Mouse (Mus musculus) heart, embryonic 11.5 days (tissue): Measurements from ENCODE around the gene Nde1. TPM values are rescaled to one million over a fixed set of nuclear protein-coding genes. Genes with fewer than 3 reads are reported as not detected.

ENCODE experiments used
- ATAC-seq: fragments of 200-750 bp; cut with Nextera tagmentation; replicated peaks from 2 replicates; pipeline ENCODE4 v1.8.0; 2017; ENCODE audit warnings: moderate library complexity; ENCODE audit not compliant: insufficient number of reproducible peaks, low FRiP score, low TSS enrichment
- H3K27ac ChIP-seq: fragments of 300-500 bp; sonication (generic); 2 replicates; pipeline ENCODE4 v1.5.1; 2014; ENCODE audit warnings: mild to moderate bottlenecking, low read depth, low read length
- H3K27me3 ChIP-seq: fragments of 300-500 bp; sonication (generic); 2 replicates; pipeline ENCODE4 v1.6.1; 2014; ENCODE audit warnings: mild to moderate bottlenecking, low read length, mixed read lengths; ENCODE audit not compliant: control insufficient read depth, insufficient read depth
- H3K36me3 ChIP-seq: fragments of 300-500 bp; sonication (generic); 2 replicates; pipeline ENCODE4 v1.6.1; 2014; ENCODE audit warnings: mild to moderate bottlenecking, low read length, moderate library complexity, mixed read lengths; ENCODE audit not compliant: control insufficient read depth, insufficient read depth
- H3K4me1 ChIP-seq: fragments of 300-500 bp; sonication (generic); 2 replicates; pipeline ENCODE4 v1.6.1; 2014; ENCODE audit warnings: low read length; ENCODE audit not compliant: control insufficient read depth, insufficient read depth
- H3K4me2 ChIP-seq: fragments of 300-500 bp; sonication (generic); 2 replicates; pipeline ENCODE4 v1.6.1; 2014; ENCODE audit warnings: mild to moderate bottlenecking, moderate library complexity
- H3K4me3 ChIP-seq: fragments of 300-500 bp; sonication (generic); 2 replicates; pipeline ENCODE4 v1.5.1; 2014; ENCODE audit warnings: low read depth, low read length
- H3K9ac ChIP-seq: fragments of 300-500 bp; sonication (generic); 2 replicates; pipeline ENCODE4 v1.6.1; 2014; ENCODE audit warnings: mild to moderate bottlenecking, low read depth, low read length, moderate library complexity
- H3K9me3 ChIP-seq: fragments of 300-500 bp; sonication (generic); replicated peaks from 2 replicates; pipeline ENCODE4 v1.6.1; 2016; ENCODE audit warnings: low read length; ENCODE audit not compliant: control insufficient read depth
- WGBS: fragments of 180-500 bp; shearing (Covaris S2); extraction: QIAGEN DNeasy Blood & Tissue Kit; methylation state at CpG from one replicate; pipeline ENCODE4 v1.1.7; 2014; ENCODE audit not compliant: insufficient replicate concordance; 5-methylcytosine and 5-hydroxymethylcytosine counted together
- microRNA counts: library from miRNA; unstranded; fragments of <30 nt; microRNA quantifications from one replicate; lab custom pipeline; 2015
- microRNA-seq: library from miRNA; unstranded; fragments of <30 nt; microRNA quantifications from one replicate; pipeline ENCODE4, GENCODE M21; 2016; ENCODE audit warnings: borderline number of aligned reads
- polyA plus RNA-seq: library from polyadenylated mRNA; unstranded; fragments of >200 nt; fragmentation: Nextera tagmentation; extraction: Ambion mirVana; gene quantifications from 2 replicates; pipeline ENCODE4 v1.2.1, GENCODE M21; 2014

The Nde1 gene
- polyA plus RNA-seq, 1 experiment from 2014 or later: 87.2 TPM

- Histone ChIP-seq H3K9ac (no peak overlapping the region), H3K9me3 (no peaks in the 10 kb centered on the region), H3K27me3 (peaks cover 49% of the 10 kb centered on the region), H3K27ac (no peak overlapping the region), H3K4me2 (no peak overlapping the region), H3K4me1 (no peaks in the 10 kb centered on the region), H3K36me3 (no peaks in the 10 kb centered on the region), H3K4me3 (no peak overlapping the region)
- WGBS: 20% methylated on average over 6 of the region's 6 CpGs
- ATAC-seq: no peak
These were observed 74.1 kb downstream of the Nde1 start for GRCm38 (mm10) chr16:14237100-14237723.

GRCm38 (mm10) chr16:14242059-14242458 lies 79.0 kb downstream of the Nde1 start:
- H3K27me3 ChIP-seq: peaks cover 75% of the 10 kb centered on the region
- H3K4me3 ChIP-seq: no peak overlapping the region
- WGBS: 68% methylated on average over 3 of the region's 3 CpGs
- no peaks in the 10 kb centered on the region for H3K9me3 ChIP-seq
- ATAC-seq: no peak
- H3K27ac ChIP-seq: no peak overlapping the region
- H3K4me2 ChIP-seq: no peak overlapping the region
- no peaks in the 10 kb centered on the region for H3K36me3 ChIP-seq
- H3K9ac ChIP-seq: no peak overlapping the region
- 0 out of 2 replicates have a peak, but pooled peaks cover 3% of the 10 kb centered on the region for H3K4me1 ChIP-seq

MicroRNAs encoded within 50 kb of the gene (microRNA counts, 519-probe panel; counts per million panel counts)
- microRNA mmu-miR-484 (lab: Ali Mortazavi, UCI): 5,026 counts per million, percentile 51 among the panel's probes with 10 or more counts

Small RNA genes within 50 kb of the gene (microRNA-seq; reads per million reads assigned to microRNA genes)
- gene Gm27671: not detected
- 1,874 reads per million, percentile 87 among the genes with 10 or more reads in this experiment for gene Mir484

Other genes starting within 250 kb of the Nde1 start
- 0.92 and 1.3 TPM in 2 replicates for gene 2900011O08Rik, start 176.7 kb upstream of the Nde1 start, polyA plus RNA-seq
- gene Ifitm7, start 176.4 kb upstream of the Nde1 start, polyA plus RNA-seq: not detected in 2 replicates
- 10.7 and 15.0 TPM in 2 replicates for gene Marf1, start 76 bp downstream of the Nde1 start, polyA plus RNA-seq
- gene Myh11, start 128.1 kb downstream of the Nde1 start, polyA plus RNA-seq: 1.5 and 1.8 TPM in 2 replicates
- 107 and 112 TPM in 2 replicates for gene Fopnl, start 154.1 kb downstream of the Nde1 start, polyA plus RNA-seq
- 2.7 and 3.0 TPM in 2 replicates for gene Abcc1, start 198.3 kb downstream of the Nde1 start, polyA plus RNA-seq